Mouse (Mus musculus): ENCODE measurements around the gene Tmem140. TPM values are rescaled to one million over a fixed set of nuclear protein-coding genes. Genes with fewer than 3 reads are reported as not detected.

Gene Tmem140
- 1.4 and 1.7 TPM in 2 replicates for polyA plus RNA-seq (2015; fragmentation: Nextera tagmentation; extraction: Ambion mirVana)

- no peak within 1 kb of the TSS for H3K4me3 ChIP-seq
- H3K4me2 ChIP-seq: no peak within 1 kb of the TSS
- no peaks in the 10 kb centered on the region for H3K4me1 ChIP-seq
- H3K27me3 ChIP-seq: no peaks in the 10 kb centered on the region
- WGBS: 74% methylated on average over 11 of the region's 11 CpGs
- H3K9me3 ChIP-seq (replicated peaks): no peaks in the 10 kb centered on the region
- no peak within 1 kb of the TSS for H3K27ac ChIP-seq
- ATAC-seq: no peak
- no peaks in the 10 kb centered on the region for H3K36me3 ChIP-seq (ENCODE audit: poor library complexity, severe bottlenecking)
- H3K9ac ChIP-seq: no peak within 1 kb of the TSS
These were observed at the start of gene Tmem140 for GRCm38 (mm10) chr6:34862791-34863403. Gene Tmem140 (plus strand): TSS chr6:34863146.

DNA sequence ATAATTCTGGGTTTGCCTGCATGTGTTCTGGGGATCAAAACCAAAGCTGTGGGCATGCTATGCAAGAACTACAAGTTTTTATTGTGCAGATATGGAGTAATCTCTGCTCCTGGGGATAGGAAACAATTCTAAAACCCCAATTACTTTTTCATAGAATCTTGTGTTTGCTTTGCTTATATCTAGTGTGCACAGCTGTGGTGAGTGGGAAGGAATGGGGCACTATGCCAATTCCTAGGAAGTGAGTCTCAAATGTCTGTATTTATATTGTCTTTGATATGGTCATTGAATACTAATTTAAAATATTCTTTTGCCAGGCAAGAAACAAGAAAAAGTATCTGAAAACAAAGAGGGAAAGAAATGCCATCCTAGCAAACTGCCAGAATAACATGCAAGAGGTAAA is 38.5 kb upstream of the Tmem140 start:
- Histone ChIP-seq H3K4me2 (no peak overlapping the region), H3K9me3 (replicated peaks) (no peaks in the 10 kb centered on the region), H3K4me1 (no peaks in the 10 kb centered on the region), H3K36me3 (ENCODE audit: poor library complexity, severe bottlenecking) (no peaks in the 10 kb centered on the region), H3K4me3 (no peak overlapping the region), H3K27me3 (no peaks in the 10 kb centered on the region), H3K27ac (no peak overlapping the region), H3K9ac (no peak overlapping the region)
- ATAC-seq: no peak

- Histone ChIP-seq H3K4me3 (no peak overlapping the region), H3K36me3 (ENCODE audit: poor library complexity, severe bottlenecking) (no peaks in the 10 kb centered on the region), H3K27ac (no peak overlapping the region), H3K4me2 (no peak overlapping the region), H3K4me1 (no peaks in the 10 kb centered on the region), H3K9me3 (replicated peaks) (no peaks in the 10 kb centered on the region), H3K27me3 (no peaks in the 10 kb centered on the region), H3K9ac (no peak overlapping the region)
- no peak for ATAC-seq
- 95% methylated on average over 5 of the region's 5 CpGs for WGBS
These were observed 30.6 kb upstream of the Tmem140 start for GRCm38 (mm10) chr6:34832352-34832751.

GRCm38 (mm10) chr6:34861546-34862053 is 1.3 kb upstream of the Tmem140 start:
- Histone ChIP-seq H3K27ac (no peak overlapping the region), H3K4me1 (no peaks in the 10 kb centered on the region), H3K9me3 (replicated peaks) (no peaks in the 10 kb centered on the region), H3K4me2 (no peak overlapping the region), H3K27me3 (no peaks in the 10 kb centered on the region), H3K36me3 (ENCODE audit: poor library complexity, severe bottlenecking) (no peaks in the 10 kb centered on the region), H3K9ac (no peak overlapping the region), H3K4me3 (no peak overlapping the region)
- ATAC-seq: no peak
- WGBS: 92% methylated on average over 11 of the region's 11 CpGs

- Histone ChIP-seq H3K27ac (no peak overlapping the region), H3K4me3 (no peak overlapping the region), H3K36me3 (ENCODE audit: poor library complexity, severe bottlenecking) (no peaks in the 10 kb centered on the region), H3K9me3 (replicated peaks) (no peaks in the 10 kb centered on the region), H3K9ac (no peak overlapping the region), H3K4me1 (no peaks in the 10 kb centered on the region), H3K4me2 (no peak overlapping the region), H3K27me3 (no peaks in the 10 kb centered on the region)
- 92% methylated on average over 6 of the region's 6 CpGs for WGBS
- no peak for ATAC-seq
These were observed 565 bp upstream of the Tmem140 start for GRCm38 (mm10) chr6:34862381-34862780.

GRCm38 (mm10) chr6:34863786-34864514 is 1.0 kb downstream of the Tmem140 start:
- H3K9me3 ChIP-seq (replicated peaks): no peaks in the 10 kb centered on the region
- ATAC-seq: no peak
- H3K36me3 ChIP-seq (ENCODE audit: poor library complexity, severe bottlenecking): no peaks in the 10 kb centered on the region
- H3K4me1 ChIP-seq: no peaks in the 10 kb centered on the region
- no peak overlapping the region for H3K4me2 ChIP-seq
- WGBS: 71% methylated on average over 9 of the region's 9 CpGs
- no peak overlapping the region for H3K27ac ChIP-seq
- H3K27me3 ChIP-seq: no peaks in the 10 kb centered on the region
- H3K9ac ChIP-seq: no peak overlapping the region
- no peak overlapping the region for H3K4me3 ChIP-seq

DNA sequence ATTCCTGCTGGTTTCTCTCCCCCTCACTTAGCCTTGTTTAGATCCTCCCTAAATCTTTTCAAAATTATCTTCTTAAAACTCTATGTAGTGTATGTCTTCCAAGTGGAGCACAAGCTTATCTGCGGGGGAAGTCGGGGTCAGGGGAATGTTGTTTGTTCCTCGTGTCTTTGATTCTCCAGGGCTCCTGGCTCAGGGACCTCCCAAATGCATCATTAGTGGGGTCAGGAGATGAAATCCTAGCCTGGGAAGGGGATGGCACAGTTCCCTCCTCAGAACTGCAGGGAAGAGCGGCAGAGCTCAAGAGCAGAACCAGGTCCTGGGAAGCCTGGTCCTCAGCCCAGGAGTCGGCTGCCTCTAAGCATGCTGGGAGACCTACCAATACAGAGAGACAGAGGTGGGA is 2.3 kb downstream of the Tmem140 start:
- no peaks in the 10 kb centered on the region for H3K36me3 ChIP-seq (ENCODE audit: poor library complexity, severe bottlenecking)
- H3K4me1 ChIP-seq: no peaks in the 10 kb centered on the region
- H3K4me3 ChIP-seq: no peak overlapping the region
- no peaks in the 10 kb centered on the region for H3K9me3 ChIP-seq (replicated peaks)
- ATAC-seq: no peak
- H3K4me2 ChIP-seq: no peak overlapping the region
- H3K9ac ChIP-seq: no peak overlapping the region
- H3K27me3 ChIP-seq: no peaks in the 10 kb centered on the region
- 84% methylated on average over 5 of the region's 5 CpGs for WGBS
- H3K27ac ChIP-seq: no peak overlapping the region

- no peak for ATAC-seq
- Histone ChIP-seq H3K9ac (no peak overlapping the region), H3K9me3 (replicated peaks) (no peaks in the 10 kb centered on the region), H3K4me1 (no peaks in the 10 kb centered on the region), H3K27me3 (no peaks in the 10 kb centered on the region), H3K4me3 (no peak overlapping the region), H3K36me3 (ENCODE audit: poor library complexity, severe bottlenecking) (no peaks in the 10 kb centered on the region), H3K27ac (no peak overlapping the region), H3K4me2 (no peak overlapping the region)
- 74% methylated on average over 7 of the region's 7 CpGs for WGBS
These were observed 3.0 kb downstream of the Tmem140 start for GRCm38 (mm10) chr6:34865711-34866593.

- Histone ChIP-seq H3K4me2 (no peak overlapping the region), H3K27me3 (no peaks in the 10 kb centered on the region), H3K9ac (no peak overlapping the region), H3K36me3 (ENCODE audit: poor library complexity, severe bottlenecking) (no peaks in the 10 kb centered on the region), H3K4me3 (no peak overlapping the region), H3K27ac (no peak overlapping the region), H3K4me1 (no peaks in the 10 kb centered on the region), H3K9me3 (replicated peaks) (no peaks in the 10 kb centered on the region)
- 48% methylated on average over 8 of the region's 8 CpGs for WGBS
- ATAC-seq: no peak
These were observed 3.8 kb downstream of the Tmem140 start for GRCm38 (mm10) chr6:34866786-34867185.

DNA sequence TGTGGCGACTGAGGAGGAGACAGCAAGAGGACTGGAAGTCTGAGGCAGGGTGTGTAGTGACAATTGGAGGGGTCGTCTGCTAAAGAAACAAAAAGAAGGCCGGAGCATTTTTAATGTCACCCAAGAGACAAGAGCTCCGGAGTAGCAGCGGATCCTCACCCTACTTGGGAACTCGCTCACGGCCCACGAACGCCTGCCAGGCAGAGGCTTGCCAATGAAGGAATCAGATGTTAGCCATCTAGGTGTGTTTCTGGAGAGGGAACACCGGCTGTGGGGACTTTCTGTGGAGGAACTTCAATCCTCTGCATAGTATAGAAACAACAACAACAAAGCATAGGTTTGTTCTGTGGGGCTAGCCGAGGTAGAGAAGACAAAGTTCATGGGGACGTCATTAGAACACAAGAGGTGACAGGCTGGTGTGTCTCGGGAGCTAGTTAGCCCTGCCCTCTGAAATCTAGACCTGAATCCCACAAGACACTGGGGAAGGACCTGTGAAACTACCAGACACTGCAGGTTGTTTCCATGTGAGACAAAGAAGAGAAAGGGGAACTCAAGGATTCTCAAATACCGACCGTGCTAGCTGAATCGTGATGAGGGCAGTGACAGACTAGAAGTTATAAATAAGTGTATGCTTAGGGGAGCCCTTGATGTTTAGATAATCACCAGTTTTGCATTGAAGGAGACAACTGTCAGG is 4.5 kb downstream of the Tmem140 start:
- Histone ChIP-seq H3K9ac (no peak overlapping the region), H3K4me1 (no peaks in the 10 kb centered on the region), H3K4me3 (no peak overlapping the region), H3K36me3 (ENCODE audit: poor library complexity, severe bottlenecking) (no peaks in the 10 kb centered on the region), H3K27me3 (no peaks in the 10 kb centered on the region), H3K27ac (no peak overlapping the region), H3K4me2 (no peak overlapping the region), H3K9me3 (replicated peaks) (no peaks in the 10 kb centered on the region)
- no peak for ATAC-seq
- WGBS: 85% methylated on average over 16 of the region's 16 CpGs

DNA sequence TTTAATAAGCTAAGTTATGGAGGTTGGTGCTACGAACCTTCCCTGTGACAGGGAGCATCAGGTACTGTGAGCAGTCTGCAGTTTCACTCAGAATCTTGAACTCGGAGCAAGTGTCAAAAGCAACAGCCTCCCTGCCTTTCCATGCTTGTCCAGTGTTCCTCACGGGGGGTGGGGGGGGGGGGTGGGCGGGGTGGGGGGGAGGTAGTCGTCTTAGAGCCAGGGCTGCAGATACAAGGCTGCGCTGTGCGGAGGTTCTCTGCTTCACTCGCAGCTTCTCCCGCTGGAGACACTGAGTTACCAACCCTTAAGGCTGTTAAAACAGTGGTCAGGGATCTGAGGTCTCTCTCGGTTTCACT is 5.0 kb downstream of the Tmem140 start:
- no peak overlapping the region for H3K27ac ChIP-seq
- no peak for ATAC-seq
- no peak overlapping the region for H3K9ac ChIP-seq
- H3K9me3 ChIP-seq (replicated peaks): no peaks in the 10 kb centered on the region
- no peak overlapping the region for H3K4me3 ChIP-seq
- H3K4me1 ChIP-seq: no peaks in the 10 kb centered on the region
- no peaks in the 10 kb centered on the region for H3K27me3 ChIP-seq
- WGBS: 84% methylated on average over 8 of the region's 10 CpGs
- no peak overlapping the region for H3K4me2 ChIP-seq
- H3K36me3 ChIP-seq (ENCODE audit: poor library complexity, severe bottlenecking): no peaks in the 10 kb centered on the region
